Mouse (Mus musculus) midbrain, embryonic 16.5 days (tissue): Measurements from ENCODE around the gene Setd3. TPM values are rescaled to one million over a fixed set of nuclear protein-coding genes. Genes with fewer than 3 reads are reported as not detected.

Source experiments
- ATAC-seq: fragments of 200-750 bp; cut with Nextera tagmentation; 2 replicates; pipeline ENCODE4 v1.8.0; 2017; ENCODE audit warnings: moderate TSS enrichment
- H3K27ac ChIP-seq: fragments of 300-500 bp; sonication (generic); 2 replicates; pipeline ENCODE4 v1.5.1; 2014; ENCODE audit warnings: mild to moderate bottlenecking, low read length, mixed read lengths
- H3K27me3 ChIP-seq: fragments of 300-500 bp; sonication (generic); 2 replicates; pipeline ENCODE4 v1.6.1; 2014; ENCODE audit warnings: low read depth, low read length, mixed read lengths; ENCODE audit not compliant: control insufficient read depth, insufficient read depth
- H3K36me3 ChIP-seq: fragments of 300-500 bp; sonication (generic); 2 replicates; pipeline ENCODE4 v1.6.1; 2014; ENCODE audit warnings: mild to moderate bottlenecking, low read length, moderate library complexity, mixed read lengths; ENCODE audit not compliant: control insufficient read depth, insufficient read depth
- H3K4me1 ChIP-seq: fragments of 300-500 bp; sonication (generic); 2 replicates; pipeline ENCODE4 v1.6.1; 2014; ENCODE audit warnings: mild to moderate bottlenecking, low read length, mixed read lengths; ENCODE audit not compliant: control insufficient read depth, insufficient read depth
- H3K4me2 ChIP-seq: fragments of 300-500 bp; sonication (generic); 2 replicates; pipeline ENCODE4 v1.6.1; 2014; ENCODE audit warnings: mild to moderate bottlenecking, low read length, mixed read lengths
- H3K4me3 ChIP-seq: fragments of 300-500 bp; sonication (generic); 2 replicates; pipeline ENCODE4 v1.5.1; 2014; ENCODE audit warnings: low read depth, mild to moderate bottlenecking, low read length, moderate library complexity, mixed read lengths
- H3K9ac ChIP-seq: fragments of 300-500 bp; sonication (generic); 2 replicates; pipeline ENCODE4 v1.6.1; 2014; ENCODE audit warnings: low read depth, low read length, mixed read lengths
- H3K9me3 ChIP-seq: fragments of 300-500 bp; sonication (generic); replicated peaks from 2 replicates; pipeline ENCODE4 v1.6.1; 2014; ENCODE audit warnings: mild to moderate bottlenecking, low read length, mixed read lengths; ENCODE audit not compliant: control insufficient read depth, poor library complexity, severe bottlenecking
- WGBS: fragments of 180-500 bp; shearing (Covaris S2); extraction: QIAGEN DNeasy Blood & Tissue Kit; methylation state at CpG from one replicate; pipeline ENCODE4 v1.1.7; 2014; 5-methylcytosine and 5-hydroxymethylcytosine counted together
- polyA plus RNA-seq: library from polyadenylated mRNA; unstranded; fragments of >200 nt; fragmentation: Nextera tagmentation; extraction: Ambion mirVana; gene quantifications from 2 replicates; pipeline ENCODE4 v1.2.1, GENCODE M21; 2015

The Setd3 gene
- polyA plus RNA-seq, 1 experiment from 2014 or later, result 97.2 TPM

DNA sequence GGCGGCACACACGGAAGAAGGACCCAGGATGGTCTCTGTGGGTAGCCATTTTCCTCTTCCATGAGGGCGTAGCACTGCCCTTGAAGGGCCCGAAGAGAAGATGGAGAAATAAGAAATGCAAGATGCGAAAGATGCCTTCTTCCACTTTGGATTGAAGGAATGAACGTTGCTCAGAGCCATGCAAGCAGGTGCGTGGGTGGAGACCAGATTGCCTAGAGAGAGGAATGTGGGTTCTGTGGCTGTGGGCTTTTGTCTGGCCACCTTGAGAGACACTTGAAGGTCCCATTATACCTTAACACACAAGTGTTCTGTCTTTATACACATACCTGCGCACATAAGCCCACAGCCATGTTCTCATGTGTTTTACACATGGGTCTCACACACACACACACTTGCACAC, 81.5 kb downstream of the Setd3 start:
- no peak overlapping the region for H3K9ac ChIP-seq
- ATAC-seq, result no peak
- H3K27me3 ChIP-seq, result no peaks in the 10 kb centered on the region
- H3K4me2 ChIP-seq, result no peak overlapping the region
- H3K4me1 ChIP-seq, result peaks cover 2% of the 10 kb centered on the region; the same call in 1 of the 2 replicates
- no peak overlapping the region for H3K4me3 ChIP-seq
- H3K27ac ChIP-seq, result no peak overlapping the region
- H3K9me3 ChIP-seq, result no peaks in the 10 kb centered on the region
- H3K36me3 ChIP-seq, result no peaks in the 10 kb centered on the region
- 90% methylated on average over 8 of the region's 8 CpGs for WGBS

DNA sequence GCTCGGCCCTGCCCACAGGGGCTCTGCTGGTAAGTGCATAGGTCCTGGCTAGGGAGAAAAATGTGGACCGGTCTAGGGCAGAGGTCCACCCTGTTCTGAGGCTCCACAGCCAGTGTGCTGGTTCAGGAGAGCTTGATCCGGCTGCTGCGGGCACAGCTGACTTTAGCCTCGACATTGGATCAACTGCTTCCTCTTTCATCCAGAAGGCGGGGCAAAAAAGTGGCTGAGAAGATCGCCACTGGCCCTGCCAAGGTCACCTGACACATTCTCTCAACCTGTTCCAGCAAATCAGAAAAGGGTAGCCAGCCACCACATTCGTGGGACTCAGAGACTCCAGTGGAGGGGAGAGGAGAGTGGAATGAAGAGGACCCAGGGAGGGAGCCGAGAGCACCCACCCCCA, 90.9 kb downstream of the Setd3 start:
- Histone ChIP-seq H3K27ac (no peak overlapping the region), H3K9me3 (no peaks in the 10 kb centered on the region), H3K36me3 (no peaks in the 10 kb centered on the region), H3K4me2 (no peak overlapping the region), H3K27me3 (no peaks in the 10 kb centered on the region), H3K4me1 (no peaks in the 10 kb centered on the region), H3K4me3 (no peak overlapping the region), H3K9ac (no peak overlapping the region)
- no peak for ATAC-seq
- WGBS, result 81% methylated on average over 9 of the region's 9 CpGs

DNA sequence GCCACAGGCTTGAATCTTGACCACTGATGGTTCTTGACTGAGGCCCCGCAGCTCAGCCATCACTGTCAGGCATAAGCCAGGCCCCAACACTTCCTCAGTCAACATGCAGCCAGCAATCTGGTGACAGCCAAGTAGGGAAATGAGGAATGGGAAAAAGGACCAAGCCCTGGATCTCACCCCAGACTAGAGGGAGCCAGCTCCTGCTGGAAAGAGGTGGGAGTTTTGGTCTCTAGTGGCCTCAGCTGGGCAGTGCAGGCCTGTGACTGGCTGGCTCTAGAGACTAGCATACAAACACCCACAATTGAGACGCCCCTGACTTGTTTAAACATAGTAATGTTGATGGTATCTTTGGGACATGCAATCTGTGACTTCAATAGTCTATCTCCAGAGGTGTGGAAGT, 91.6 kb downstream of the Setd3 start:
- Histone ChIP-seq H3K27ac (no peak overlapping the region), H3K9ac (no peak overlapping the region), H3K4me2 (no peak overlapping the region), H3K27me3 (no peaks in the 10 kb centered on the region), H3K36me3 (no peaks in the 10 kb centered on the region), H3K9me3 (no peaks in the 10 kb centered on the region), H3K4me3 (no peak overlapping the region), H3K4me1 (no peaks in the 10 kb centered on the region)
- no peak for ATAC-seq
- WGBS, result 87% methylated on average over 2 of the region's 2 CpGs

DNA sequence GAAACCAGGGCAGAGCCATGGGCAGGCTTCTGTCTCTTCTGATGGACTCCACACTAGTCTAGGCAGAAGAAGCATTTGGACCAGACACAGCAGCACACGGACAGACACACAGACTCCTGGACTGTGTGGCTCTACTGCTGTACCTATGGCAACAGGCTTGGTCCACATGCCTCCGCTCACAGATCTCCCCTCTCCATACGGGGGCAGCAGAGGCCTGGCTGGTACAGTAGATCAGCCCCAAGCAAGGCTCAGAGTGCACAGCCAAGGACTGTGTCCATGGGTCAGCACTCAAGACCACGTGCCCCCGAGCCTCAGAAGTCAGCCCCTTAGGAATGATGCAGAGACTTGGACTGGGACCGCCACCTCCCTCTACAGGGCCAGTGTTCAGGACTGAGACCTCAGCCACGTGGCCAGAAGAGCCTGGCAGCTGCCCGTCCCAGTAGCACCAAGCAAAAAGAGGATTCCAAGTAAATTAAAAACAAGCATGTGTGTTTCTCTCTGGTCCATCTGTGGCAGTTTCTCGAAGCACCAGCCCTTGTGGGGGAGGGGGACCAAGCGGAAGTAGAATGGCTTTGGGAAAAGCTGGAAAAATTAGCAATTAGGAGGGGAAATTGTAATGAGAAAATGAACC, 100.9 kb downstream of the Setd3 start:
- no peaks in the 10 kb centered on the region for H3K27me3 ChIP-seq
- no peaks in the 10 kb centered on the region for H3K36me3 ChIP-seq
- ATAC-seq, result no peak
- H3K4me3 ChIP-seq, result no peak overlapping the region
- no peak overlapping the region for H3K9ac ChIP-seq
- H3K4me1 ChIP-seq, result no peaks in the 10 kb centered on the region
- no peak overlapping the region for H3K27ac ChIP-seq
- no peak overlapping the region for H3K4me2 ChIP-seq
- H3K9me3 ChIP-seq, result no peaks in the 10 kb centered on the region
- 75% methylated on average over 10 of the region's 10 CpGs for WGBS

DNA sequence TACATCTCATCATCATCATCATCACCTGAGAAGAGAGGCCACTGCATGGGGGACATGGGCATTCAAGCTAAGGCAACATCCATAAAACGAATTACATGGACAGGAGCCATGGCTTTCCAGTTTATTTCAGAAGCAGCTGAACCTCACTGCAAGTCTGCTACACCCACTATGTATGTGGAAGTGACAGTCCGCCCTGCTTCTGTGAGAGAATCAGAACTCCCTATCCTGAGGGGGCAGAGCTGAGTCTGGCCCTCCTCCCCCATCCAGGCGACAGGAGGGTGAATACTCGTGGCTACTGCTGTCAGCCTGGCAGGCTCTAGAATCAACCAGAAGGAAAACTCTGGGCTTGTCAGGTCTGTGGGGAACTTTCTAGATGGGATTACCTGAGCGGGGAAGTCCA, 106.2 kb downstream of the Setd3 start:
- no peaks in the 10 kb centered on the region for H3K9me3 ChIP-seq
- WGBS, result 78% methylated on average over 5 of the region's 5 CpGs
- H3K4me1 ChIP-seq, result no peaks in the 10 kb centered on the region

DNA sequence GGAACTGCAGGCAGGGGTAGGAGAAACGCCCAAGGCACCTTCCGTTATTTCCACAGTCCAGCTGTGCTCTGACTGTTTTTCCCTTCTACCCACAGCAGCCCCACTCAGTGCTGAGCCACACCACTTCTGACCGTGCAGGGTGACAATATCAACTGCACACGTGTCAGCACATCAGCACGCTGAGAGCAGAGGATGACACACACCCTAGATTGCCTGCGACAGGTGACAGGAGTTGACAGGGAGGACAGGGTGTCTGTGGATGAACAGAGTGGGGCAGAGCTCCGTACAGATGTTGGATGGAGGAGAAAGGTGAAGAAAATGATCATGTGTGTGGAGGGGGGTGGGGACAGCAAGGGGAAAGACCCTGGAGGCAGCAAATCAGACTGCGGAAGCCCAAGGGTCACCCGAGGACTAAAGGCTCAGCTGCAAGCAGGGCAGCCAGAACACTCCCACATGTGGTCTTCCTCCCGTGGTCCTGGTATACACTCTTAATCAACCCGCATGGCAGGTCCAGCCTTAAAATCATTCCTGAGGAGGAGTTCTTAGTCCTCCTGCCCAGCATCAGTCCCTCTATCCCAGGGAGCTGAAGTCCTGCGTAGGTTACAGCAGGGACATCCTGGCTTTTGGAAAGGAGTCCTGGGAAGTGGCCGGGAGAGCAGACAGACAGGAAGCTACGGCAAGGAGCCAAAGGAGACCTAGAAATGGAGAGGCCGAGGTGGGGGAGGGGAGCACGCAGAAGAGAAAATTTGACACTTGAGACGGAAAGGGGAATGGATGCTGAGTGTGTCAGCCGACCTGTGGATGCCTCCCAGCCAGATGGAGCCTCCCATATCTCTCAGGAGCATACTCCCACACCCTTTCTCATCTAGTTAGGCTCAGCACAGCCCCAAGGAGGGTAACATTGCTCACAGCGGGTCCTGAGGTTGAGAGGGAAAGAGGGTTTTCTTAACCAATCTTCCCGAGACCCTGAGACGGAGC, 108.1 kb downstream of the Setd3 start:
- Histone ChIP-seq H3K9ac (no peak overlapping the region), H3K4me3 (no peak overlapping the region), H3K4me1 (no peaks in the 10 kb centered on the region), H3K27me3 (no peaks in the 10 kb centered on the region), H3K27ac (no peak overlapping the region), H3K9me3 (no peaks in the 10 kb centered on the region), H3K4me2 (no peak overlapping the region), H3K36me3 (no peaks in the 10 kb centered on the region)
- 79% methylated on average over 21 of the region's 21 CpGs for WGBS
- no peak for ATAC-seq

More for the DNA sequence above, 106.2 kb downstream of the Setd3 start:
- ATAC-seq, result no peak
- Histone ChIP-seq H3K27ac (no peak overlapping the region), H3K36me3 (no peaks in the 10 kb centered on the region), H3K4me3 (no peak overlapping the region), H3K4me2 (no peak overlapping the region), H3K27me3 (no peaks in the 10 kb centered on the region), H3K9ac (no peak overlapping the region)

DNA sequence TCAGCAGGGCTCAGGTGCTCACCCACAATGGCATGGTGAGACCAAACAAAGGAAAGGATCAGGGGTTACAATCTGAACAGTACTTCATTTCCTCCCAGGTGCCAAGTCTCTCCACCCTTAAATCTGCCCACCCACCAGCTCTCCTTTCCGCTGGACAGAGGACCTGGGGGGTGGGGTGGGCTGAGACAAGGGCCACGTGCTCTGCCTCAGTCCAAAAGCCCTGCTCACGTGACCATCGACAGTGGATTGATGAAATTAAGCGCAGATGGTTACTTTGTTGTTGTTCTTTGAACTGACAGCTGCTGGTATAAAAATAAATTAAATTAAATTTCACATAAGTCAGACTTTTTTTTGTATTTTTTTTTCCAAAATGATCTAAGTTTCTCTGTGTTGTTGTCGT, 109.6 kb downstream of the Setd3 start:
- H3K36me3 ChIP-seq, result no peaks in the 10 kb centered on the region

DNA sequence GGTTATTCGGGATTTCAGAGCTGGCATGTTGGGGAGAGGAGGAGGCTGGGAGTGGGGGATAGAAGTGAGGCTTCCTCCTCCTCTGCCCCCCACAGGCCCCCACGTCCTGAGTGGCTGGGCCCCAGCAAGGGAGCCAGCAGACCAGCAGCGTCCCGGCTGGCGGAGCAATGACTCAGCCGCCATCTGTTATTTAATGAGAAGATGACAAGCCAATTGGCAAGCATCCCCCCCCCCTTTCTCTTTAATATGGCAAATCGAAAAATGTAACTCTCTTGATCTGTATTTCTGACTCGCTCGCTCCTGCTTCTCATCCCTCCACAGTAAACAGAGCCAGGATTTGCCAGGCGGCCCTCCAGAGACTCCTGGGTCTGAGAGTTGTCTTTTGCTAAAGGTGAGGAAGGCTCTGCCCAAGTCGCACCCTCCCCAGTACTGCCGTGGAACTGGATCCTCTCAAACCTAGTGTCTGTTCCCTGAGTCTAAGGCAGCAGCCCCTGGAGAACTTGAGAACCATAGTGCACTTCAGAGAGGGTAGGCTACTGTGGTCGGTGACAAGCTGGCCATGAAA, 111.2 kb downstream of the Setd3 start:
- H3K36me3 ChIP-seq, result no peaks in the 10 kb centered on the region
- H3K9me3 ChIP-seq, result no peaks in the 10 kb centered on the region
- no peaks in the 10 kb centered on the region for H3K27me3 ChIP-seq
- H3K4me2 ChIP-seq, result no peak overlapping the region
- H3K4me3 ChIP-seq, result no peak overlapping the region
- H3K4me1 ChIP-seq, result no peaks in the 10 kb centered on the region
- H3K27ac ChIP-seq, result no peak overlapping the region
- no peak overlapping the region for H3K9ac ChIP-seq
- 79% methylated on average over 13 of the region's 13 CpGs for WGBS
- no peak for ATAC-seq

More for the DNA sequence above, 109.6 kb downstream of the Setd3 start:
- H3K4me1 ChIP-seq, result no peaks in the 10 kb centered on the region
- no peak overlapping the region for H3K4me3 ChIP-seq
- 76% methylated on average over 6 of the region's 6 CpGs for WGBS
- no peak overlapping the region for H3K9ac ChIP-seq
- no peak overlapping the region for H3K4me2 ChIP-seq
- no peaks in the 10 kb centered on the region for H3K9me3 ChIP-seq
- no peaks in the 10 kb centered on the region for H3K27me3 ChIP-seq
- H3K27ac ChIP-seq, result no peak overlapping the region
- ATAC-seq, result no peak

DNA sequence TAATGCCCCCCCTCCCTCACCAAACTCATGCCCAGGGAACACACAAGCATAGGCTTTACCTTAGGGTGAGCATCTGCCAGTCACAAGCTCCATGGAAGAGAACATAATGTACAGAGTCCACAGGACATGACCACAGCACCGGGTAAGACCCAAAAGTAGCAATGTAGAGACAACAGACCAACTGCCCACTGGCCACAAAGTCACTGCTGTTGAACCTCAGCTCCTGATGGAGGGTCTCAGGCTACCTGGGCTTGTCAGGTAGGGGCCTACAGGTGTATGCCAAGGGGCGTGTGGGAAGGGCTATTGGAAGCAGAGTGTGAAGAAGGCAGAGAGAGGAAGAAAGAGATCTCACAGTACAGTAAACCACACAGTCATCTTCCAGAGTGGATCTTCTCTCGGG, 111.9 kb downstream of the Setd3 start:
- no peak overlapping the region for H3K27ac ChIP-seq

More for the DNA sequence above, 111.9 kb downstream of the Setd3 start:
- 93% methylated on average over 3 of the region's 3 CpGs for WGBS
- Histone ChIP-seq H3K27me3 (no peaks in the 10 kb centered on the region), H3K9ac (no peak overlapping the region), H3K4me1 (no peaks in the 10 kb centered on the region), H3K36me3 (no peaks in the 10 kb centered on the region), H3K4me3 (no peak overlapping the region), H3K9me3 (no peaks in the 10 kb centered on the region), H3K4me2 (no peak overlapping the region)
- ATAC-seq, result no peak
